Mouse (Mus musculus) stomach, embryonic 14.5 days (tissue): ENCODE results near the gene Map2k4. TPM values are rescaled to one million over a fixed set of nuclear protein-coding genes. Genes with fewer than 3 reads are reported as not detected.

Experiments used
- ATAC-seq: fragments of 200-750 bp; cut with Nextera tagmentation; 2 replicates; pipeline ENCODE4 v1.8.0; 2017; ENCODE audit warnings: low read depth, moderate TSS enrichment; ENCODE audit not compliant: insufficient number of reproducible peaks, insufficient read depth, low FRiP score
- H3K27ac ChIP-seq: fragments of 300-500 bp; sonication (generic); 2 replicates; pipeline ENCODE4 v1.5.1; 2014; ENCODE audit warnings: mild to moderate bottlenecking, low read length, moderate library complexity, mixed read lengths
- H3K27me3 ChIP-seq: fragments of 300-500 bp; sonication (generic); 2 replicates; pipeline ENCODE4 v1.6.1; 2014; ENCODE audit warnings: low read length, control low read depth, mixed read lengths; ENCODE audit not compliant: control insufficient read depth, insufficient read depth
- H3K36me3 ChIP-seq: fragments of 300-500 bp; sonication (generic); 2 replicates; pipeline ENCODE4 v1.6.1; 2014; ENCODE audit warnings: mild to moderate bottlenecking, control low read depth, low read length, moderate library complexity, mixed read lengths; ENCODE audit not compliant: control insufficient read depth, insufficient read depth
- H3K4me1 ChIP-seq: fragments of 300-500 bp; sonication (generic); 2 replicates; pipeline ENCODE4 v1.6.1; 2014; ENCODE audit warnings: low read length, control low read depth, mixed read lengths; ENCODE audit not compliant: control insufficient read depth, insufficient read depth
- H3K4me2 ChIP-seq: fragments of 300-500 bp; sonication (generic); replicated peaks from 2 replicates; pipeline ENCODE4 v1.6.1; 2014; ENCODE audit warnings: low read depth, low read length, control low read depth
- H3K4me3 ChIP-seq: fragments of 300-500 bp; sonication (generic); 2 replicates; pipeline ENCODE4 v1.5.1; 2014; ENCODE audit warnings: low read depth, low read length, control low read depth
- H3K9ac ChIP-seq: fragments of 300-500 bp; sonication (generic); replicated peaks from 2 replicates; pipeline ENCODE4 v1.6.1; 2014; ENCODE audit warnings: low read depth, mild to moderate bottlenecking, control low read depth, low read length, moderate library complexity, mixed read lengths
- H3K9me3 ChIP-seq: fragments of 300-500 bp; sonication (generic); 2 replicates; pipeline ENCODE4 v1.6.1; 2016; ENCODE audit warnings: low read depth, low read length, control low read depth; ENCODE audit not compliant: control insufficient read depth
- WGBS: fragments of 180-500 bp; shearing (Covaris S2); extraction: QIAGEN DNeasy Blood & Tissue Kit; methylation state at CpG from one replicate; pipeline ENCODE4 v1.1.7; 2014; 5-methylcytosine and 5-hydroxymethylcytosine counted together
- polyA plus RNA-seq: library from polyadenylated mRNA; unstranded; fragments of >200 nt; fragmentation: Nextera tagmentation; extraction: Ambion mirVana; gene quantifications from 2 replicates; pipeline ENCODE4 v1.2.1, GENCODE M21; 2014

The Map2k4 gene
- polyA plus RNA-seq, 1 experiment from 2014 or later = 77.9 TPM

GRCm38 (mm10) chr11:65740811-65741210, 47.3 kb downstream of the Map2k4 start:
- Histone ChIP-seq H3K9ac (no peak overlapping the region), H3K4me1 (peaks cover 8% of the 10 kb centered on the region), H3K27ac (no peak overlapping the region), H3K4me2 (no peak overlapping the region), H3K27me3 (no peaks in the 10 kb centered on the region), H3K9me3 (no peaks in the 10 kb centered on the region), H3K36me3 (no peaks in the 10 kb centered on the region), H3K4me3 (no peak overlapping the region)
- ATAC-seq = no peak
- 88% methylated on average over 5 of the region's 5 CpGs for WGBS

GRCm38 (mm10) chr11:65740390-65740789, 47.7 kb downstream of the Map2k4 start:
- 67% methylated on average over 2 of the region's 2 CpGs for WGBS
- H3K4me2 ChIP-seq = no peak overlapping the region
- H3K4me1 ChIP-seq = peaks cover 7% of the 10 kb centered on the region; the same call in 1 of the 2 replicates
- ATAC-seq = no peak
- H3K36me3 ChIP-seq = no peaks in the 10 kb centered on the region
- no peaks in the 10 kb centered on the region for H3K9me3 ChIP-seq
- no peak overlapping the region for H3K9ac ChIP-seq
- H3K4me3 ChIP-seq = no peak overlapping the region
- no peak overlapping the region for H3K27ac ChIP-seq
- no peaks in the 10 kb centered on the region for H3K27me3 ChIP-seq

- no peak; the same call in 1 of the 2 replicates for ATAC-seq
Measured at GRCm38 (mm10) chr11:65739880-65740279, 48.2 kb downstream of the Map2k4 start.

GRCm38 (mm10) chr11:65734656-65735055, 53.4 kb downstream of the Map2k4 start:
- Histone ChIP-seq H3K27ac (no peak overlapping the region), H3K27me3 (no peaks in the 10 kb centered on the region), H3K4me3 (no peak overlapping the region), H3K9ac (no peak overlapping the region), H3K4me2 (no peak overlapping the region), H3K36me3 (peaks cover 4% of the 10 kb centered on the region; the same call in 1 of the 2 replicates), H3K9me3 (no peaks in the 10 kb centered on the region), H3K4me1 (peaks cover 7% of the 10 kb centered on the region; the same call in 1 of the 2 replicates)
- ATAC-seq = no peak
- 64% methylated on average over 7 of the region's 7 CpGs for WGBS

More at GRCm38 (mm10) chr11:65739880-65740279, 48.2 kb downstream of the Map2k4 start:
- H3K4me2 ChIP-seq = no peak overlapping the region
- no peaks in the 10 kb centered on the region for H3K27me3 ChIP-seq
- H3K9me3 ChIP-seq = no peaks in the 10 kb centered on the region
- H3K4me3 ChIP-seq = no peak overlapping the region
- H3K4me1 ChIP-seq = peaks cover 7% of the 10 kb centered on the region; the same call in 1 of the 2 replicates
- H3K27ac ChIP-seq = 0 out of 2 replicates have a peak overlapping the region, but pooled peaks have one; percentile 27
- H3K36me3 ChIP-seq = no peaks in the 10 kb centered on the region
- no peak overlapping the region for H3K9ac ChIP-seq

DNA sequence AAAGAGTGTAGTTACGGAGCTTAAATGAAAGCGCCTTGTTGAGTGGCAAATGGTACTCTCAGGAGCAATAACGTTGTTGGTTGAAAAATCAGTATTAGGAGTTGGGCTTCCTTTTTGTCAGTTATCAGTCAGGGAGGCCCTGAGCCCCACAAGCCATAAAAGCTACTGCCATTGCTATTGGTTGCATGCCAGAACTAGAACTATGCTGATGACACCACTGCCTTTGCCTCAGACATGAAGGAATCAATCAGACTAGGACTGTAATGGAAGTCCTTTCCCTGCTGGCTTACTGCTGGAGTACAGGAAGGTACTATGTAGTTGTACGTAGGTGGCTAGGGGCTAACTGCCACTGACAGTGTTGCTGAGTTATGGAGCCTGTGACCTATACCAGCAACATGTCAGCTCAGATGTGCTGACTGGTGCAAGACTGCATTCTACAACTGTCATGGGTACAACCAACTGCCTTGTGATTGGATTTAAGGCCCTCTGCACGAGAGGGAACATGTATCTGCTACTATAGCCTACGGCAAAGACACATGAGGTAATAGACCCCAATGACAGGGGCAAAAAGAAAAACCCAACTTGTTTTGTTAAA, 58.4 kb downstream of the Map2k4 start:
- no peak for ATAC-seq
- no peak overlapping the region for H3K27ac ChIP-seq
- H3K9ac ChIP-seq = no peak overlapping the region
- H3K4me1 ChIP-seq = no peaks in the 10 kb centered on the region
- H3K4me2 ChIP-seq = no peak overlapping the region
- no peaks in the 10 kb centered on the region for H3K27me3 ChIP-seq
- H3K4me3 ChIP-seq = no peak overlapping the region
- H3K36me3 ChIP-seq = peaks cover 8% of the 10 kb centered on the region; the same call in 1 of the 2 replicates
- WGBS = 90% methylated on average over 6 of the region's 6 CpGs
- no peaks in the 10 kb centered on the region for H3K9me3 ChIP-seq

DNA sequence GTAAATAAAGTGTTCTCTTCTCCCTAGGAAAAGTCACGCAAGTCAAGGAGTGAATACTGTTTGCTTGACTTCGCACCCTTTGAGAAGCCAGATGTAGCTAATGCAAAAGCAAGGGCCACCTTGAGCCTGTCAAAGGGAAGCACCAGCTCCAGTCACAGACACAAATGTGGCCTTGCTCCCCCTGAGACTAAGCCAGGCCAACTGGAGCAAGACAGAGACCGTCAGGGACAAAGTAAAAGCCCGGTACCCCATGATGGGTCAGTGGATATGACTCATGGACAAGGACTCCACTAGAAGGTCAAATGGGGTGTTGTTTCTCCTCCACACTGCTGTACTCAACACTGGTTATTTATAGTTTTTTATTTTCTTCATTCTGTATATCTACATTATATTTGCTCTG, 59.2 kb downstream of the Map2k4 start:
- H3K36me3 ChIP-seq = 0 out of 2 replicates have a peak, but pooled peaks cover 4% of the 10 kb centered on the region
- no peak overlapping the region for H3K27ac ChIP-seq
- H3K27me3 ChIP-seq = no peaks in the 10 kb centered on the region
- ATAC-seq = no peak
- 88% methylated on average over 4 of the region's 4 CpGs for WGBS
- H3K9me3 ChIP-seq = no peaks in the 10 kb centered on the region
- H3K4me1 ChIP-seq = no peaks in the 10 kb centered on the region
- no peak overlapping the region for H3K9ac ChIP-seq
- H3K4me3 ChIP-seq = no peak overlapping the region
- no peak overlapping the region for H3K4me2 ChIP-seq

DNA sequence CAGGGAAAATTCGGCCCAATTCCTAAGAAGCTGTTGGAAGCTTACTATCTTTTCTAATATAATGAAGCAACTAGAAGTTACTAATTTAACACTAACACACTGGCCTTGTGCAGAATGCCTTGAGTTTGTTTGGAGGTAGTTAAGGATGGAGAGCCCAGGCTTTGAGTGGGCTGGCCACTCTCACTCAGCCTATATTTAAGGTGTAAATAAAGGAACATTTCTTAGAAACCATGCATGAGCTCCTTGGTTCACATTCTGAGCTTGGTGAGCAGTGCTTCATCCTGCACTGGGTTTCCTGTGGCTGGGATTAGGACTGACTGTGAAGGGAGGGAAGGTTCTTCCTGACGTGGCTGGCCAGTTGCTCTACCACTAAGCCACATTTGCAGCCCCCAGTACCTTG, 64.4 kb downstream of the Map2k4 start:
- ATAC-seq = no peak
- H3K4me3 ChIP-seq = no peak overlapping the region
- 79% methylated on average over 2 of the region's 2 CpGs for WGBS

GRCm38 (mm10) chr11:65721615-65722014, 66.5 kb downstream of the Map2k4 start:
- no peak for ATAC-seq
- no peak overlapping the region for H3K9ac ChIP-seq
- 85% methylated on average over 3 of the region's 3 CpGs for WGBS
- no peaks in the 10 kb centered on the region for H3K27me3 ChIP-seq
- H3K4me2 ChIP-seq = no peak overlapping the region
- H3K27ac ChIP-seq = no peak overlapping the region
- H3K36me3 ChIP-seq = 0 out of 2 replicates have a peak, but pooled peaks cover 8% of the 10 kb centered on the region
- H3K9me3 ChIP-seq = no peaks in the 10 kb centered on the region
- H3K4me3 ChIP-seq = no peak overlapping the region
- no peaks in the 10 kb centered on the region for H3K4me1 ChIP-seq

More for the DNA sequence above, 64.4 kb downstream of the Map2k4 start:
- Histone ChIP-seq H3K9ac (no peak overlapping the region), H3K27ac (no peak overlapping the region), H3K4me1 (no peaks in the 10 kb centered on the region), H3K9me3 (no peaks in the 10 kb centered on the region), H3K27me3 (no peaks in the 10 kb centered on the region), H3K4me2 (no peak overlapping the region), H3K36me3 (0 out of 2 replicates have a peak, but pooled peaks cover 4% of the 10 kb centered on the region)

GRCm38 (mm10) chr11:65719960-65720359, 68.1 kb downstream of the Map2k4 start:
- Histone ChIP-seq H3K27ac (no peak overlapping the region), H3K36me3 (0 out of 2 replicates have a peak, but pooled peaks cover 6% of the 10 kb centered on the region)
- no peak for ATAC-seq

More at GRCm38 (mm10) chr11:65719960-65720359, 68.1 kb downstream of the Map2k4 start:
- H3K9ac ChIP-seq = no peak overlapping the region
- H3K4me3 ChIP-seq = no peak overlapping the region
- no peaks in the 10 kb centered on the region for H3K27me3 ChIP-seq
- H3K4me2 ChIP-seq = no peak overlapping the region
- H3K9me3 ChIP-seq = no peaks in the 10 kb centered on the region
- no peaks in the 10 kb centered on the region for H3K4me1 ChIP-seq
- WGBS = 73% methylated on average over 1 of the region's 1 CpGs
